Mouse (Mus musculus) layer of hippocampus, adult 2 months (tissue): ENCODE measurements around the gene Elf1. TPM values are rescaled to one million over a fixed set of nuclear protein-coding genes. Genes with fewer than 3 reads are reported as not detected.

Experiments
- DNase-seq, 2 experiments: peaks; one replicate each; pipeline ENCODE4 v3.0.0; 2022; ENCODE audit warnings: low spot score in 2 of 2
- H3K27ac ChIP-seq: fragments of 200-600 bp; 2 replicates; pipeline ENCODE4 v1.8.1; 2022
- H3K4me3 ChIP-seq: fragments of 200-600 bp; 2 replicates; pipeline ENCODE4 v1.8.1; 2022; ENCODE audit warnings: mild to moderate bottlenecking
- CTCF ChIP-seq: fragments of 200-600 bp; conservative IDR thresholded peaks from 2 replicates; pipeline ENCODE4 v1.8.1; 2022; ENCODE audit warnings: antibody characterized with exemption, mild to moderate bottlenecking, moderate library complexity
- total RNA-seq, 2 experiments: library from RNA; stranded (reverse); gene quantifications; 2 replicates each; pipeline ENCODE4 v1.2.3; 2021

The Elf1 gene
- total RNA-seq, 2 experiments from 2014 or later: 4.6 to 4.8 TPM

DNA sequence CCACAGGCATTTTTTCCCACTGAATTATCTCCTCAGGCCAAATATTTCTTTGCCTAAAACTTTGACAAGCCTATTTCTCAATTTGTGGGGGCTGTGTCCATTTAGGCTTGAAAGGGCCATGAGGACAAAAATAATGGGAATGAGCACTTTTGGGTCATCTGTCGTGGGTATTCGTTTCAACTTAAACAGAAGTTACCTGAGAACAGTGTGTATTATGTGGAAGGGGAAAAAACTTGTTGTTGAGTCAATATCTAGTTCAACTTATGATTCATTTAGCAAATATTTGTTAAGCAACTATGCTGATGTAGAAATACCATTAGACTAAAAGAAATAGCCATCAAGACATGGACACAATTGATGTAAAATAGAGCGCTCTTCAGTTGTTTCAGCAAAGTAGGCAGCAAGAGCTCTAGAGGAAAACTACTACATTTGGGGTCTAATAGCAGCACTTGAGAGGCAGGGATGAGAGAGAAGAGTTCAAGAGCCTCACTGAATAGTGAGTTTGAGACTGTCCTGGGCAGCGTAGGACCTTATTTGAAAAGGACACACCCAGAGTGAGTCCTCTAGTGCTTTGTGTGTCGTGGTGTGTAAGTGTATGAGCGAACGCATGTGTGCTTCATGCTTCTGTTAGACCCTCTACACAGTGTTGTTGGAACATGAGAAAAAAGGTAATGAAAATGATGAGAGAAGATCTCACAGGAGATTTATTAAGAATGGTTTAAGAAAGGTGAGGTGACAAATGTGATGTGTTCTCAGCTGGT lies 23.4 kb downstream of the Elf1 start:
- no peak overlapping the region for H3K4me3 ChIP-seq
- no peak overlapping the region for H3K27ac ChIP-seq
- no peak for TF ChIP-seq CTCF
- DNase-seq: no peak

- DNase-seq: no peak
- Histone ChIP-seq H3K4me3 (no peak overlapping the region), H3K27ac (no peak overlapping the region)
- TF ChIP-seq CTCF: no peak
Observed at GRCm38 (mm10) chr14:79506207-79506606, 25.2 kb downstream of the Elf1 start.

DNA sequence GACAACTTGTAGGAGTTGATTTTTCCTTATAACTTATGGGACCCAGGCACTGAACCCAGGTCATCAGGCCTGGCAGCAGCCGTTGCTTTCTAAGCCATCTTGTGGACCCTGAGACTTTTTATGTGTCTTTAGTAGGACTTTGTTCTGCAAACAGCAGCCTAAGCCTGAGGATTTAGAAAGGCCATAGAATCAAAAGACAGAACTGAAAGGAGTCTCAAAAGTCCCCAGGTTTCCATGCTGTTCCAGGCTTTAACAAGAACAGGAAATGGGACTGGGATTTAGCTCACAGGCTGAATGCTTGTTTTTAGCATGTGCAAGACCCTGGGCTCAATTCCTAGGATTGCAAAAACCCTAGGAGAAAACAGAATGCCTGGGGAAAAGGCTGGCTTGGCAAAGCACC lies 26.9 kb downstream of the Elf1 start:
- H3K4me3 ChIP-seq: no peak overlapping the region
- DNase-seq: no peak
- H3K27ac ChIP-seq: 0 out of 2 replicates have a peak overlapping the region, but pooled peaks have one; percentile 15
- no peak for TF ChIP-seq CTCF

DNA sequence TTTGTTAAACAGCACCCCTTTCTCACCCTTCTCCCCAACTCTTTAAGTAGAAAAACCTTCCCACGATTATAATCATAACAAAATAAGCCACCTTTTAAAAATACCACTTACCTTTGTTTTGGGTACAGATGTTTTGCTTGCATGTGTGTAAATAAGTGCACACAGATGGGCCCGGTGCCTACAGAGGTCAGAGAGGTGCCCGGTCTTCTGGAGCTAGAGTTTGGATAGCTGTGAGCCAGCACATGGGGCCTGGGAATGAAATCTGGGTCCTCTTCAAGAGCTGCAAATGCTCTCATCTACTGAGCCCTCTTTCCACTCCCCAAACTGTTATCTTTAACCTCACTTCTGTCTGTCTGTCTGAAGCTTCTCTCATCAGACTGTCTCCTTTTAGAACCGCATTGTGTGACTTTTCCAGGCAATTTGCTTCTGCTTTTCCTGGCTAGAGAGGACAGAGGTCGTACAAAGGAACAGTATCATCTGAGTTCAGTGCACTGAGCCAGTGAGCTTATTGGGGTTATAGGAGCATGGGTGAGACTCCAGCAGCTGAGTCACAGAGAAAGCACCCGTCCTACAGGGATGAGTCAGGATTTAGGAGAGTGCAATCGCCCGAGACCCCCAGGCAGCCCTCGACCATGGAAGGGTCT lies 27.8 kb downstream of the Elf1 start:
- TF ChIP-seq CTCF: no peak
- Histone ChIP-seq H3K27ac (no peak overlapping the region), H3K4me3 (no peak overlapping the region)
- DNase-seq: no peak

DNA sequence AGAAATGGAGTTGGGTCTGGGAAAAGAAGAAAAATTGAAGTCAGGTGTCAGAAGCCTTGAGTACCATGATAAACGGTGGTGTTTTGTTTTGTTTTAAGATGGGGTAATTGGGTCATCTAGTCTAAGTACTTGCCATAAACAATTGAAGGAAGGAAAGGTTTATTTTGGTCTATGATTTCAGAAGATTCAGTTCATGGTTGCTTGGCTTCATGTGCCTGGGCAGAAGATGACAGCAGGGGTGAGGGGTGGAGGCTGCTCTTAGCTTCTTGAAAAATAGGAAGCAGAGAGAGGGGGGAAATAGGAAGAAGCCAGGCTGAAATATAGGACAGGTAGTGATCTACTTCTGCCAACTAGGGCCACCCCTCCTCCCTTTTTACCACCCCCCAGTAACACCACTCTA lies 30.5 kb downstream of the Elf1 start:
- H3K27ac ChIP-seq: no peak overlapping the region
- TF ChIP-seq CTCF: no peak
- no peak overlapping the region for H3K4me3 ChIP-seq
- no peak for DNase-seq

- no peak overlapping the region for H3K4me3 ChIP-seq
- TF ChIP-seq CTCF: peak; percentile 33
- no peak overlapping the region for H3K27ac ChIP-seq
- DNase-seq: no peak
Observed at GRCm38 (mm10) chr14:79513951-79514350, 33.0 kb downstream of the Elf1 start.

DNA sequence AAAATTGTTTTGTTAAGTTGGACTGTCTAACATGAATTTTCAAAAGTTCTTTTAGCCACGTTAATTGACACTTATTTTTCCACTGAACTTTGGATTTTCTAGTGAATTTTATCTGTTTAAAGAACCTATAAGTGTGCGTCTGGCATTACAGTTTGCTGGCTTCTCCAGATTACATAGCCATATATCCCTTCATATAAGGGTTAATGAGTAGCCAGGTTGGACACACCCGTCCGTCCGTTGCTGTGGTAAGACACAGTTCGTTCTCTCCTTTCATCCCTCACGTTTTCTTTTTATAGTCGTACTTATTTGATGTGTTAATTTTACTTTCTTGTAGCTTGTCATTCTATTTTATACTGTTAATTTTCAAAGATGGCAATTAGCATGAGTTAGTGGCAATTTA lies 34.1 kb downstream of the Elf1 start:
- DNase-seq: no peak
- Histone ChIP-seq H3K4me3 (no peak overlapping the region), H3K27ac (peak overlapping the region; percentile 51; the same call in 1 of the 2 replicates)
- TF ChIP-seq CTCF: no peak

- no peak for DNase-seq
- no peak for TF ChIP-seq CTCF
- peak overlapping the region; percentile 14; the same call in 1 of the 2 replicates for H3K4me3 ChIP-seq
- H3K27ac ChIP-seq: peak overlapping the region; percentile 51
Observed at GRCm38 (mm10) chr14:79515511-79516242, 34.7 kb downstream of the Elf1 start.

- Histone ChIP-seq H3K4me3 (no peak overlapping the region; the same call in 1 of the 2 replicates), H3K27ac (peak overlapping the region; percentile 51; the same call in 1 of the 2 replicates)
- no peak for TF ChIP-seq CTCF
- no peak for DNase-seq
Observed at GRCm38 (mm10) chr14:79516243-79516610, 35.2 kb downstream of the Elf1 start.

GRCm38 (mm10) chr14:79516751-79517150 lies 35.8 kb downstream of the Elf1 start:
- DNase-seq: no peak
- Histone ChIP-seq H3K27ac (no peak overlapping the region), H3K4me3 (no peak overlapping the region)
- no peak for TF ChIP-seq CTCF

DNA sequence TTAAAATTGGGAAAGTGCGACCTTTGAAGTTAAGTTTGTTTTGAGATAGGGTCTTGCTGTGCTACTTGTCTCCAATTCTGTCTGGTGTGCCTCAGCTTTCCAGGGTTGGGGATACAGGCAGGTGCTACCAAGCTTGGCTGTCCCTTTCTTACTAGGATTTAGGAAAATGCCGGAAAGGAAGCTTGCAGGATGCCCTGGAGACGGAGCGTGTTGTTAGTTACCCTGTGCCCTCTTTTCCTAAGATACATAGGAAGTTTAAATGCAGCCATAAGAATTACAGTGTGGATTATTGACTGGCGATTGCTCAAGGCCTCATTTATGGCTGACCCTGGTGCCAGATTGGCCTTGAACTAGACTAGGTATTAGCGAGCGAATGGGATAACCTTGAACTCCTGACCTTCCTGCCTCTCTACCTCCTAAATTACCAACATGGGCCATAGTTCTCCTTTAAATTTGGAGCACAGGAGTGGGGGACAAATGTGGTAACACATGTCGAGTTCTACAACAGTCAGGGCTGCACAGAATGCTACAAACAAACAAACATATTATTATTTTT lies 36.3 kb downstream of the Elf1 start:
- DNase-seq: no peak
- no peak for TF ChIP-seq CTCF
- Histone ChIP-seq H3K4me3 (no peak overlapping the region), H3K27ac (no peak overlapping the region)

GRCm38 (mm10) chr14:79518123-79518522 lies 37.1 kb downstream of the Elf1 start:
- Histone ChIP-seq H3K4me3 (no peak overlapping the region), H3K27ac (no peak overlapping the region)
- no peak for DNase-seq
- no peak for TF ChIP-seq CTCF
